Mouse (Mus musculus) embryonic fibroblast, embryonic 13.5 days (primary cell): ENCODE data around the gene Traip.

Source experiments
- CTCF ChIP-seq: IDR thresholded peaks from 2 replicates; pipeline ENCODE4 v1.5.1; 2011; ENCODE audit warnings: mild to moderate bottlenecking, control low read depth, low read length, moderate library complexity, borderline replicate concordance; ENCODE audit not compliant: insufficient read depth
- POLR2A ChIP-seq: IDR thresholded peaks from 2 replicates; pipeline ENCODE4 v1.6.1; 2011; ENCODE audit warnings: low read depth, mild to moderate bottlenecking, control low read depth, low read length, moderate library complexity

DNA sequence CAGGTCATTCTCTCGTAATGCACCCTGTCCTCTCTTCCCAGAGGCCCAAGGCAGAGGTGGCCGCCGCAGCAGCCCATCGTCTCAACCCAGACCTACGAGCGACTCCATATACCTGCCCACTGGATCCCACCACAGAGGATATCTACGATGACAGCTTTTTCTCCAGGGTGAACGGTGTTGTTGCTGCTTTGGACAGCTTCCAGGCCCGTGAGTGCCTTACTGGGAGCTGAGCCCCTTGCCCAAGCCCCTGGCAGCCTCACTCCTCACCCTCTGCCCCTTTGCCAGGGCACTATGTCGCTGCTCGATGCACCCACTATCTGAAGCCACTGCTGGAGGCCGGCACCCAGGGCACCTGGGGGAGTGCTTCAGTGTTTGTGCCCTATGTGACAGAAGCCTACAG is 28.9 kb downstream of the Traip start:
- TF ChIP-seq CTCF: no peak
- no peak for TF ChIP-seq POLR2A
